20 mouse cellular contexts compared by ENCODE assay signal in the genomic region with DNA sequence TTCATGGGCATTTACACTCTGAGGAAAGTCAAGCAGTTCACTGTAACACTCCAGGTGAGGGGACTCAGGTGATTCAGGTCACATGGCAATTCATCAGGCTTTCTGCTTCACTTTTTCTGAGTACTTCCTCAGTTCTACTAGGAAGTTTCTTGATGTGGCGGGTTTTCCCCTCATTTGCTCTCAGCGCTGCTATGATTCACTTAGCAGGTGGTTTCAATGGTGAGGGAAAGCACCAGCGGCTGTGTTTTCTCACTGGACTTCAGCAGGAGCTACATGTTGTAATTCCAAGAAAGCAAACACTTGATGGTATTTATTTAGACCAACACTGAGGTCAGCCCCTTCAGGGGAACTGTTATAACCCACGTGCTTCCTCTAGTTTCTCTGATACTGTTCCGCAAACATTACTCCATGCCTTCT.
DNase-seq lines count a peak whose midpoint lies in the region; ATAC-seq and TF ChIP-seq lines count a peak whose summit lies in the region.
"Had no signal": no experiment of that assay in that cellular context is flagged by ENCODE, and none has a peak within 500 bp of the region (broad histone marks: within the 10 kb centered on the region; RNA-seq: fewer than 3 reads in every experiment).

No protein-coding gene starts in this region.

- H3K4me2 ChIP-seq in midbrain, embryonic 15.5 days: no peak overlapping the region
- H3K4me2 ChIP-seq: embryonic facial prominence, embryonic 13.5 days; limb, embryonic 15.5 days; midbrain, embryonic 11.5 days had no signal

- no peaks in the 10 kb centered on the region for H3K36me3 ChIP-seq in heart, adult 2 months (ENCODE audit: control insufficient read depth, insufficient read depth, low read length)
- H3K36me3 ChIP-seq in midbrain, embryonic 15.5 days (replicated peaks): no peaks in the 10 kb centered on the region
- H3K36me3 ChIP-seq: embryonic facial prominence, embryonic 13.5 days; hindbrain, embryonic 10.5 days; limb, embryonic 15.5 days had no signal

- intact Hi-C loops in heart, postnatal 36 days (cut with DNase I): no loop called here
- intact Hi-C loops in heart, adult 2 months (cut with DNase I): no loop called here

- no peaks in the 10 kb centered on the region for H3K9me3 ChIP-seq in midbrain, embryonic 15.5 days
- H3K9me3 ChIP-seq: embryonic facial prominence, embryonic 13.5 days; hindbrain, embryonic 10.5 days; limb, embryonic 15.5 days had no signal

- TF ChIP-seq EP300 in heart, adult 2 months (IDR thresholded peaks at IDR 0.05; ENCODE audit: insufficient read depth, low read depth, low read length): no peak

- no peaks in the 10 kb centered on the region for H3K27me3 ChIP-seq in heart, adult 2 months (ENCODE audit: control insufficient read depth, insufficient read depth, low read length)
- no peaks in the 10 kb centered on the region for H3K27me3 ChIP-seq in midbrain, embryonic 15.5 days (replicated peaks)
- H3K27me3 ChIP-seq: embryonic facial prominence, embryonic 13.5 days; limb, embryonic 15.5 days had no signal

- no peaks in the 10 kb centered on the region for H3K4me1 ChIP-seq in heart, adult 2 months (ENCODE audit: control insufficient read depth, insufficient read depth, low read length)
- H3K4me1 ChIP-seq in midbrain, embryonic 15.5 days: no peaks in the 10 kb centered on the region
- H3K4me1 ChIP-seq: embryonic facial prominence, embryonic 13.5 days; hindbrain, embryonic 10.5 days; limb, embryonic 15.5 days had no signal

- WGBS in large intestine, adult 2 months: 16% methylated on average over 5 of the region's 5 CpGs
- WGBS in heart, adult 2 months: 66% methylated on average over 5 of the region's 5 CpGs
- WGBS in midbrain, embryonic 15.5 days: 84% methylated on average over 5 of the region's 5 CpGs

- TF ChIP-seq CTCF in heart, adult 2 months (IDR thresholded peaks at IDR 0.05): no peak

- H3K79me2 ChIP-seq in heart, adult 2 months (replicated peaks; ENCODE audit: control insufficient read depth, insufficient read depth, low read length): no peaks in the 10 kb centered on the region

- H3K9ac ChIP-seq in heart, adult 2 months (ENCODE audit: low read depth, low read length): no peak overlapping the region
- H3K9ac ChIP-seq in midbrain, embryonic 15.5 days: no peak overlapping the region
- H3K9ac ChIP-seq: embryonic facial prominence, embryonic 13.5 days; forebrain, postnatal 0 days; limb, embryonic 15.5 days; liver, postnatal 0 days had no signal

- H3K4me3 ChIP-seq in heart, adult 2 months: no peak overlapping the region
- no peak overlapping the region for H3K4me3 ChIP-seq in midbrain, embryonic 15.5 days
- H3K4me3 ChIP-seq: embryonic facial prominence, embryonic 13.5 days; gastrocnemius, adult 2 months; hindbrain, embryonic 10.5 days; limb, embryonic 15.5 days had no signal

- ATAC-seq in midbrain, embryonic 15.5 days (replicated peaks): no peak
- ATAC-seq: forebrain, postnatal 0 days; liver, postnatal 0 days had no signal

- DNase-seq in heart, adult 11 months: peak; percentile 54
- no peak for DNase-seq in heart, postnatal 36 days
- peak; percentile 21 for DNase-seq in large intestine, adult 2 months (ENCODE audit: low read depth, low spot score)
- peak; percentile 28 for DNase-seq in lung, postnatal 14 days
- no peak for DNase-seq in layer of hippocampus, postnatal 36 days
- DNase-seq in heart, adult 2 months: no peak
- no peak for DNase-seq in left cerebral cortex, adult 8-10 months (ENCODE audit: low spot score in 2 of 2)
- DNase-seq: adrenal gland, adult 8-10 months; cerebellum, adult 18-20 months; forebrain, postnatal 0 days; gastrocnemius, adult 2 months; kidney, postnatal 14 days; liver, postnatal 0 days; right cerebral cortex, postnatal 4 days; thymus, adult 18-20 months had no signal

- H3K27ac ChIP-seq in heart, adult 2 months: no peak overlapping the region
- H3K27ac ChIP-seq in midbrain, embryonic 15.5 days: no peak overlapping the region
- H3K27ac ChIP-seq: embryonic facial prominence, embryonic 13.5 days; gastrocnemius, adult 2 months; hindbrain, embryonic 10.5 days; limb, embryonic 15.5 days had no signal

- no peak for TF ChIP-seq POLR2A in heart, adult 2 months (IDR thresholded peaks at IDR 0.05; ENCODE audit: insufficient read depth, low read depth, low read length)

Comparison
In these comparisons a context has a peak if more than half of its experiments do, and no peak if none do; other contexts are left out.
1. DNase-seq: peak in heart, adult 11 months (single experiment), large intestine, adult 2 months (single experiment) and lung, postnatal 14 days (single experiment); none in heart, postnatal 36 days (0 of 2), layer of hippocampus, postnatal 36 days (0 of 2), heart, adult 2 months (0 of 2) and left cerebral cortex, adult 8-10 months (0 of 2).